Mouse (Mus musculus): ENCODE results near the gene Adgrg5. TPM values are rescaled to one million over a fixed set of nuclear protein-coding genes. Genes with fewer than 3 reads are reported as not detected.

Gene Adgrg5
- polyA plus RNA-seq, 1 experiment from 2014 or later = 0.15 TPM

- no peak overlapping the region for H3K4me3 ChIP-seq (ENCODE audit: low read length)
- H3K27me3 ChIP-seq (ENCODE audit: control insufficient read depth, insufficient read depth, low read depth, low read length) = no peaks in the 10 kb centered on the region
- no peaks in the 10 kb centered on the region for H3K9me3 ChIP-seq (ENCODE audit: control insufficient read depth, low read length)
- H3K4me2 ChIP-seq (ENCODE audit: low read depth, low read length) = peak overlapping the region; percentile 6; the same call in 1 of the 2 replicates
- ATAC-seq (ENCODE audit: low read depth) = no peak
- H3K4me1 ChIP-seq (replicated peaks; ENCODE audit: control insufficient read depth, insufficient read depth, low read length) = peaks cover 12% of the 10 kb centered on the region
- H3K27ac ChIP-seq (ENCODE audit: low read length) = peak overlapping the region; percentile 88
- WGBS = 48% methylated on average over 7 of the region's 7 CpGs
- H3K36me3 ChIP-seq (ENCODE audit: control insufficient read depth, insufficient read depth, low read length) = no peaks in the 10 kb centered on the region
- H3K9ac ChIP-seq (ENCODE audit: low read length) = 0 out of 2 replicates have a peak overlapping the region, but pooled peaks have one; percentile 4
These were observed 30.3 kb downstream of the Adgrg5 start for GRCm38 (mm10) chr8:94953624-94954367.

- Histone ChIP-seq H3K27me3 (ENCODE audit: control insufficient read depth, insufficient read depth, low read depth, low read length) (no peaks in the 10 kb centered on the region), H3K4me1 (replicated peaks; ENCODE audit: control insufficient read depth, insufficient read depth, low read length) (peaks cover 12% of the 10 kb centered on the region), H3K4me3 (ENCODE audit: low read length) (no peak overlapping the region), H3K4me2 (ENCODE audit: low read depth, low read length) (peak overlapping the region; percentile 6; the same call in 1 of the 2 replicates), H3K27ac (ENCODE audit: low read length) (peak overlapping the region; percentile 88), H3K36me3 (ENCODE audit: control insufficient read depth, insufficient read depth, low read length) (no peaks in the 10 kb centered on the region), H3K9ac (ENCODE audit: low read length) (peak overlapping the region; percentile 17; the same call in 1 of the 2 replicates), H3K9me3 (ENCODE audit: control insufficient read depth, low read length) (no peaks in the 10 kb centered on the region)
- WGBS = 35% methylated on average over 7 of the region's 7 CpGs
- ATAC-seq (ENCODE audit: low read depth) = peak; percentile 65
These were observed 30.9 kb downstream of the Adgrg5 start for GRCm38 (mm10) chr8:94954368-94954737.

GRCm38 (mm10) chr8:94954921-94955758, 31.6 kb downstream of the Adgrg5 start:
- Histone ChIP-seq H3K9ac (ENCODE audit: low read length) (peak overlapping the region; percentile 43; the same call in 1 of the 2 replicates), H3K4me2 (ENCODE audit: low read depth, low read length) (peak overlapping the region; percentile 3)

GRCm38 (mm10) chr8:94956078-94956574, 32.6 kb downstream of the Adgrg5 start:
- no peaks in the 10 kb centered on the region for H3K27me3 ChIP-seq (ENCODE audit: control insufficient read depth, insufficient read depth, low read depth, low read length)
- H3K36me3 ChIP-seq (ENCODE audit: control insufficient read depth, insufficient read depth, low read length) = no peaks in the 10 kb centered on the region
- no peak overlapping the region for H3K4me2 ChIP-seq (ENCODE audit: low read depth, low read length)
- H3K9ac ChIP-seq (ENCODE audit: low read length) = no peak overlapping the region
- H3K27ac ChIP-seq (ENCODE audit: low read length) = peak overlapping the region; percentile 88
- WGBS = 46% methylated on average over 1 of the region's 1 CpGs
- peak; percentile 60; the same call in 1 of the 2 replicates for ATAC-seq (ENCODE audit: low read depth)
- H3K9me3 ChIP-seq (ENCODE audit: control insufficient read depth, low read length) = no peaks in the 10 kb centered on the region
- H3K4me1 ChIP-seq (replicated peaks; ENCODE audit: control insufficient read depth, insufficient read depth, low read length) = peaks cover 12% of the 10 kb centered on the region
- no peak overlapping the region for H3K4me3 ChIP-seq (ENCODE audit: low read length)

More at GRCm38 (mm10) chr8:94954921-94955758, 31.6 kb downstream of the Adgrg5 start:
- H3K27ac ChIP-seq (ENCODE audit: low read length) = peak overlapping the region; percentile 88
- WGBS = 12% methylated on average over 9 of the region's 9 CpGs
- no peak overlapping the region for H3K4me3 ChIP-seq (ENCODE audit: low read length)
- no peaks in the 10 kb centered on the region for H3K27me3 ChIP-seq (ENCODE audit: control insufficient read depth, insufficient read depth, low read depth, low read length)
- peak; percentile 80 for ATAC-seq (ENCODE audit: low read depth)
- peaks cover 12% of the 10 kb centered on the region for H3K4me1 ChIP-seq (replicated peaks; ENCODE audit: control insufficient read depth, insufficient read depth, low read length)
- H3K36me3 ChIP-seq (ENCODE audit: control insufficient read depth, insufficient read depth, low read length) = no peaks in the 10 kb centered on the region
- H3K9me3 ChIP-seq (ENCODE audit: control insufficient read depth, low read length) = no peaks in the 10 kb centered on the region

GRCm38 (mm10) chr8:94962201-94962600, 38.7 kb downstream of the Adgrg5 start:
- H3K27me3 ChIP-seq (ENCODE audit: control insufficient read depth, insufficient read depth, low read depth, low read length) = no peaks in the 10 kb centered on the region
- H3K4me2 ChIP-seq (ENCODE audit: low read depth, low read length) = no peak overlapping the region
- no peaks in the 10 kb centered on the region for H3K4me1 ChIP-seq (replicated peaks; ENCODE audit: control insufficient read depth, insufficient read depth, low read length)
- ATAC-seq (ENCODE audit: low read depth) = no peak
- no peak overlapping the region for H3K9ac ChIP-seq (ENCODE audit: low read length)
- H3K36me3 ChIP-seq (ENCODE audit: control insufficient read depth, insufficient read depth, low read length) = no peaks in the 10 kb centered on the region
- no peaks in the 10 kb centered on the region for H3K9me3 ChIP-seq (ENCODE audit: control insufficient read depth, low read length)
- 66% methylated on average over 1 of the region's 1 CpGs for WGBS
- H3K27ac ChIP-seq (ENCODE audit: low read length) = no peak overlapping the region
- H3K4me3 ChIP-seq (ENCODE audit: low read length) = no peak overlapping the region

- 18% methylated on average over 10 of the region's 10 CpGs for WGBS
- ATAC-seq (ENCODE audit: low read depth) = no peak
- Histone ChIP-seq H3K36me3 (ENCODE audit: control insufficient read depth, insufficient read depth, low read length) (no peaks in the 10 kb centered on the region), H3K27me3 (ENCODE audit: control insufficient read depth, insufficient read depth, low read depth, low read length) (no peaks in the 10 kb centered on the region), H3K4me2 (ENCODE audit: low read depth, low read length) (no peak overlapping the region), H3K4me3 (ENCODE audit: low read length) (no peak overlapping the region), H3K27ac (ENCODE audit: low read length) (no peak overlapping the region), H3K9ac (ENCODE audit: low read length) (no peak overlapping the region), H3K9me3 (ENCODE audit: control insufficient read depth, low read length) (no peaks in the 10 kb centered on the region), H3K4me1 (replicated peaks; ENCODE audit: control insufficient read depth, insufficient read depth, low read length) (no peaks in the 10 kb centered on the region)
These were observed 41.3 kb downstream of the Adgrg5 start for GRCm38 (mm10) chr8:94964828-94965227.

- Histone ChIP-seq H3K4me2 (ENCODE audit: low read depth, low read length) (no peak overlapping the region), H3K4me1 (replicated peaks; ENCODE audit: control insufficient read depth, insufficient read depth, low read length) (no peaks in the 10 kb centered on the region), H3K4me3 (ENCODE audit: low read length) (no peak overlapping the region), H3K27ac (ENCODE audit: low read length) (peak overlapping the region; percentile 6), H3K9me3 (ENCODE audit: control insufficient read depth, low read length) (no peaks in the 10 kb centered on the region), H3K27me3 (ENCODE audit: control insufficient read depth, insufficient read depth, low read depth, low read length) (no peaks in the 10 kb centered on the region), H3K9ac (ENCODE audit: low read length) (no peak overlapping the region), H3K36me3 (ENCODE audit: control insufficient read depth, insufficient read depth, low read length) (no peaks in the 10 kb centered on the region)
- ATAC-seq (ENCODE audit: low read depth) = no peak
- WGBS = 18% methylated on average over 7 of the region's 7 CpGs
These were observed 43.1 kb downstream of the Adgrg5 start for GRCm38 (mm10) chr8:94966578-94966977.

- Histone ChIP-seq H3K4me1 (replicated peaks; ENCODE audit: control insufficient read depth, insufficient read depth, low read length) (no peaks in the 10 kb centered on the region), H3K4me2 (ENCODE audit: low read depth, low read length) (no peak overlapping the region), H3K4me3 (ENCODE audit: low read length) (no peak overlapping the region), H3K36me3 (ENCODE audit: control insufficient read depth, insufficient read depth, low read length) (no peaks in the 10 kb centered on the region), H3K9ac (ENCODE audit: low read length) (no peak overlapping the region), H3K27ac (ENCODE audit: low read length) (peak overlapping the region; percentile 6), H3K9me3 (ENCODE audit: control insufficient read depth, low read length) (no peaks in the 10 kb centered on the region), H3K27me3 (ENCODE audit: control insufficient read depth, insufficient read depth, low read depth, low read length) (no peaks in the 10 kb centered on the region)
- ATAC-seq (ENCODE audit: low read depth) = peak; percentile 42
- WGBS = 50% methylated on average over 4 of the region's 4 CpGs
These were observed 43.6 kb downstream of the Adgrg5 start for GRCm38 (mm10) chr8:94967071-94967470.

GRCm38 (mm10) chr8:94967554-94967953, 44.1 kb downstream of the Adgrg5 start:
- Histone ChIP-seq H3K9me3 (ENCODE audit: control insufficient read depth, low read length) (no peaks in the 10 kb centered on the region), H3K4me2 (ENCODE audit: low read depth, low read length) (no peak overlapping the region), H3K36me3 (ENCODE audit: control insufficient read depth, insufficient read depth, low read length) (no peaks in the 10 kb centered on the region), H3K9ac (ENCODE audit: low read length) (no peak overlapping the region), H3K4me3 (ENCODE audit: low read length) (no peak overlapping the region), H3K4me1 (replicated peaks; ENCODE audit: control insufficient read depth, insufficient read depth, low read length) (no peaks in the 10 kb centered on the region), H3K27ac (ENCODE audit: low read length) (peak overlapping the region; percentile 6; the same call in 1 of the 2 replicates), H3K27me3 (ENCODE audit: control insufficient read depth, insufficient read depth, low read depth, low read length) (no peaks in the 10 kb centered on the region)
- ATAC-seq (ENCODE audit: low read depth) = peak; percentile 43
- 62% methylated on average over 3 of the region's 3 CpGs for WGBS
